ENCODE assay signal across 8 mouse cellular contexts in genomic region chr3:97894695-97895094, GRCm38 (mm10). TPM values are rescaled to one million over a fixed set of nuclear protein-coding genes. Genes with fewer than 3 reads are reported as not detected.
DNase-seq lines count a peak whose midpoint lies in the region; ATAC-seq lines count a peak whose summit lies in the region.

No protein-coding gene starts in this region.

- DNase-seq in gastrocnemius, postnatal 10 days: peak; percentile 31
- DNase-seq in gastrocnemius, postnatal 4 days (ENCODE audit: low spot score in 2 of 2): no peak
- peak; percentile 13 for DNase-seq in ovary, postnatal 36 days (ENCODE audit: low spot score)
- no peak for DNase-seq in ovary, adult 18-20 months (ENCODE audit: low spot score)
- peak; percentile 24 to 47 for DNase-seq in lung, postnatal 4 days
- no peak for DNase-seq in frontal cortex, postnatal 36 days (ENCODE audit: low spot score in 2 of 2)
- DNase-seq in right cerebral cortex, postnatal 36 days (ENCODE audit: low spot score in 2 of 2): no peak

- peak; percentile 62; the same call in 1 of the 2 replicates for ATAC-seq in common myeloid progenitor, adult 5-6 weeks (replicated peaks; ENCODE audit: low read depth, poor library complexity, severe bottlenecking)

RNA-seq across cellular contexts. Expression of gene Pde4dip, which starts 6.2 kb away (rescaled TPM):
- total RNA-seq in gastrocnemius, postnatal 10 days (2021): 1,000 to 10,000 TPM; 1,278 to 1,422 TPM
- 1,000 to 10,000 TPM; 1,016 to 1,021 TPM for total RNA-seq in gastrocnemius, postnatal 4 days (2021)
- 5.6 and 6.1 TPM in 2 replicates for total RNA-seq in common myeloid progenitor, adult 5-6 weeks (2017)

RNA-seq across cellular contexts. Expression of gene Sec22b, which starts 6.3 kb away (rescaled TPM):
- 10 to 100 TPM; 38.8 to 42.7 TPM for total RNA-seq in gastrocnemius, postnatal 10 days (2021)
- 10 to 100 TPM; 54.6 to 65.0 TPM for total RNA-seq in gastrocnemius, postnatal 4 days (2021)
- total RNA-seq in common myeloid progenitor, adult 5-6 weeks (2017): 40.5 and 56.4 TPM in 2 replicates

Comparison
In these comparisons a context has a peak if more than half of its experiments do, and no peak if none do; other contexts are left out.
1. DNase-seq: peak in gastrocnemius, postnatal 10 days (single experiment), ovary, postnatal 36 days (single experiment) and lung, postnatal 4 days (2 of 2); none in gastrocnemius, postnatal 4 days (0 of 2), ovary, adult 18-20 months (single experiment), frontal cortex, postnatal 36 days (0 of 2) and right cerebral cortex, postnatal 36 days (0 of 2).
2. RNA of gene Pde4dip, which starts 6.2 kb away (total RNA-seq): 1,278 to 1,422 TPM in gastrocnemius, postnatal 10 days and 1,016 to 1,021 TPM in gastrocnemius, postnatal 4 days; 5.6 to 6.1 TPM in common myeloid progenitor, adult 5-6 weeks; every median in the first group is over 100 times any median in the second.